8 mouse cellular contexts compared by ENCODE assay signal in genomic region chr10:12869029-12869671, GRCm38 (mm10). TPM values are rescaled to one million over a fixed set of nuclear protein-coding genes. Genes with fewer than 3 reads are reported as not detected.
DNase-seq lines count a peak whose midpoint lies in the region; ATAC-seq and TF ChIP-seq lines count a peak whose summit lies in the region.

TSS of gene Utrn (minus strand) at chr10:12869365.

- peak; percentile 60 for DNase-seq in c-Kit-positive CD71-negative TER-119-negative erythroid progenitor cells, embryonic 14.5 days (ENCODE audit: low read depth)
- DNase-seq in kidney, postnatal 36 days, result peak; percentile 78 to 85
- DNase-seq in thymus, postnatal 14 days, result peak; percentile 72

- peak within 1 kb of the TSS; percentile 93 for H3K4me3 ChIP-seq in E14TG2a.4 (replicated peaks; ENCODE audit: low read length)
- peak within 1 kb of the TSS; percentile 62 for H3K4me3 ChIP-seq in forebrain, embryonic 12.5 days (replicated peaks)
- peak within 1 kb of the TSS; percentile 63 for H3K4me3 ChIP-seq in heart, embryonic 16.5 days (ENCODE audit: low read length)
- H3K4me3 ChIP-seq in lung, embryonic 15.5 days, result peak within 1 kb of the TSS; percentile 84
- peak within 1 kb of the TSS; percentile 71 for H3K4me3 ChIP-seq in olfactory bulb, adult 2 months (ENCODE audit: insufficient read depth, low read depth, low read length)

- no peaks in the 10 kb centered on the region for H3K36me3 ChIP-seq in E14TG2a.4 (ENCODE audit: insufficient read depth, low read length)
- no peaks in the 10 kb centered on the region for H3K36me3 ChIP-seq in forebrain, embryonic 12.5 days (replicated peaks)
- no peaks in the 10 kb centered on the region for H3K36me3 ChIP-seq in heart, embryonic 16.5 days (ENCODE audit: control insufficient read depth, insufficient read depth)
- no peaks in the 10 kb centered on the region for H3K36me3 ChIP-seq in lung, embryonic 15.5 days

- H3K4me2 ChIP-seq in forebrain, embryonic 12.5 days, result peak within 1 kb of the TSS; percentile 97
- H3K4me2 ChIP-seq in heart, embryonic 16.5 days (ENCODE audit: low read depth, low read length), result peak within 1 kb of the TSS; percentile 95
- peak within 1 kb of the TSS; percentile 90 for H3K4me2 ChIP-seq in lung, embryonic 15.5 days

- TF ChIP-seq POLR2A in olfactory bulb, adult 2 months (IDR thresholded peaks at IDR 0.05; ENCODE audit: insufficient read depth, low read depth, low read length), result peak; percentile 23; the same call in 1 of the 2 replicates

- H3K9ac ChIP-seq in forebrain, embryonic 12.5 days, result peak within 1 kb of the TSS; percentile 65
- H3K9ac ChIP-seq in heart, embryonic 16.5 days (ENCODE audit: low read length), result peak within 1 kb of the TSS; percentile 95
- H3K9ac ChIP-seq in lung, embryonic 15.5 days, result peak within 1 kb of the TSS; percentile 79

- peaks cover 16% of the 10 kb centered on the region for H3K4me1 ChIP-seq in E14TG2a.4 (replicated peaks; ENCODE audit: low read depth, low read length)
- H3K4me1 ChIP-seq in forebrain, embryonic 12.5 days, result peaks cover 18% of the 10 kb centered on the region
- peaks cover 13% of the 10 kb centered on the region for H3K4me1 ChIP-seq in heart, embryonic 16.5 days (ENCODE audit: control insufficient read depth, insufficient read depth, low read length)
- H3K4me1 ChIP-seq in lung, embryonic 15.5 days, result peaks cover 18% of the 10 kb centered on the region
- peaks cover 14% of the 10 kb centered on the region for H3K4me1 ChIP-seq in olfactory bulb, adult 2 months (ENCODE audit: control insufficient read depth, insufficient read depth, low read length)

- WGBS in forebrain, embryonic 12.5 days, result under 1% methylated on average over 67 of the region's 77 CpGs
- WGBS in heart, embryonic 16.5 days, result under 1% methylated on average over 73 of the region's 77 CpGs
- WGBS in lung, embryonic 15.5 days, result under 1% methylated on average over 77 of the region's 77 CpGs
- WGBS in olfactory bulb, adult 2 months, result under 1% methylated on average over 77 of the region's 77 CpGs

- peak within 1 kb of the TSS; percentile 72 for H3K27ac ChIP-seq in forebrain, embryonic 12.5 days
- H3K27ac ChIP-seq in heart, embryonic 16.5 days (ENCODE audit: low read length), result peak within 1 kb of the TSS; percentile 97
- peak within 1 kb of the TSS; percentile 96 for H3K27ac ChIP-seq in lung, embryonic 15.5 days
- peak within 1 kb of the TSS; percentile 3; the same call in 1 of the 2 replicates for H3K27ac ChIP-seq in olfactory bulb, adult 2 months (ENCODE audit: insufficient read depth, low read depth, low read length)

- peaks cover 15% of the 10 kb centered on the region for H3K27me3 ChIP-seq in E14TG2a.4 (ENCODE audit: insufficient read depth, low read length)
- H3K27me3 ChIP-seq in forebrain, embryonic 12.5 days, result peaks cover 7% of the 10 kb centered on the region; the same call in 1 of the 2 replicates
- H3K27me3 ChIP-seq in heart, embryonic 16.5 days (ENCODE audit: control insufficient read depth, insufficient read depth, low read length), result no peaks in the 10 kb centered on the region
- H3K27me3 ChIP-seq in lung, embryonic 15.5 days, result no peaks in the 10 kb centered on the region

- H3K9me3 ChIP-seq in E14TG2a.4 (ENCODE audit: low read length), result no peaks in the 10 kb centered on the region
- H3K9me3 ChIP-seq in forebrain, embryonic 12.5 days, result no peaks in the 10 kb centered on the region
- no peaks in the 10 kb centered on the region for H3K9me3 ChIP-seq in heart, embryonic 16.5 days (replicated peaks; ENCODE audit: control insufficient read depth, low read length)
- no peaks in the 10 kb centered on the region for H3K9me3 ChIP-seq in lung, embryonic 15.5 days

- peak; percentile 90 for ATAC-seq in forebrain, embryonic 12.5 days (ENCODE audit: low FRiP score)
- peak; percentile 88 for ATAC-seq in heart, embryonic 16.5 days (replicated peaks; ENCODE audit: extremely low read depth, insufficient read depth, low FRiP score)
- ATAC-seq in lung, embryonic 15.5 days (ENCODE audit: borderline replicate concordance, extremely low read depth, low FRiP score, low TSS enrichment), result peak; percentile 92

- TF ChIP-seq CTCF in E14TG2a.4 (conservative IDR thresholded peaks at IDR 0.05; ENCODE audit: low read length), result no peak
- no peak for TF ChIP-seq CTCF in olfactory bulb, adult 2 months (IDR thresholded peaks at IDR 0.05; ENCODE audit: insufficient read depth, low read depth, low read length)

RNA-seq across cellular contexts. Expression of gene Utrn, which starts in this region (rescaled TPM):
- polyA plus RNA-seq in forebrain, embryonic 12.5 days (2016; fragmentation: Nextera tagmentation; extraction: Ambion mirVana), result 30.2 and 34.3 TPM in 2 replicates
- 65.7 and 66.8 TPM in 2 replicates for polyA plus RNA-seq in heart, embryonic 16.5 days (2015; fragmentation: Nextera tagmentation; extraction: Ambion mirVana)
- 62.6 and 78.8 TPM in 2 replicates for polyA plus RNA-seq in lung, embryonic 15.5 days (2015; fragmentation: Nextera tagmentation; extraction: Ambion mirVana)
- polyA plus RNA-seq in olfactory bulb, adult 2 months (2012; ENCODE audit: insufficient read depth, insufficient read length, low replicate concordance, missing spikeins), result 52.2 and 80.1 TPM in 2 replicates

Comparison
In these comparisons a context has a peak if more than half of its experiments do, and no peak if none do; other contexts are left out.
1. Peak in every context shown above with its lines: DNase-seq, ATAC-seq, H3K4me3 ChIP-seq and H3K27ac ChIP-seq.
2. H3K27ac ChIP-seq: peak in every context shown above with its lines; median percentile 97 in heart, embryonic 16.5 days; 96 in lung, embryonic 15.5 days; 72 in forebrain, embryonic 12.5 days; 3 in olfactory bulb, adult 2 months.